Mouse (Mus musculus) gastrocnemius, postnatal 14 days (tissue): ENCODE results near the gene Clp1. TPM values are rescaled to one million over a fixed set of nuclear protein-coding genes. Genes with fewer than 3 reads are reported as not detected.

Experiments used
- DNase-seq: peaks from one replicate; pipeline ENCODE4 v3.0.0; 2021; ENCODE audit warnings: mixed read lengths
- intact Hi-C: fragments of 180-260 bp; cut with DNase I; formaldehyde crosslinking; loops from one replicate; pipeline ENCODE4 v1.15.1; 2025; ENCODE audit warnings: low total_unique reads
- total RNA-seq, 2 experiments: library from RNA; stranded (reverse); gene quantifications; 2 replicates each; pipeline ENCODE4 v1.2.3; 2021

The Clp1 gene
- total RNA-seq, 2 experiments from 2014 or later: 4.1 to 4.9 TPM

DNA sequence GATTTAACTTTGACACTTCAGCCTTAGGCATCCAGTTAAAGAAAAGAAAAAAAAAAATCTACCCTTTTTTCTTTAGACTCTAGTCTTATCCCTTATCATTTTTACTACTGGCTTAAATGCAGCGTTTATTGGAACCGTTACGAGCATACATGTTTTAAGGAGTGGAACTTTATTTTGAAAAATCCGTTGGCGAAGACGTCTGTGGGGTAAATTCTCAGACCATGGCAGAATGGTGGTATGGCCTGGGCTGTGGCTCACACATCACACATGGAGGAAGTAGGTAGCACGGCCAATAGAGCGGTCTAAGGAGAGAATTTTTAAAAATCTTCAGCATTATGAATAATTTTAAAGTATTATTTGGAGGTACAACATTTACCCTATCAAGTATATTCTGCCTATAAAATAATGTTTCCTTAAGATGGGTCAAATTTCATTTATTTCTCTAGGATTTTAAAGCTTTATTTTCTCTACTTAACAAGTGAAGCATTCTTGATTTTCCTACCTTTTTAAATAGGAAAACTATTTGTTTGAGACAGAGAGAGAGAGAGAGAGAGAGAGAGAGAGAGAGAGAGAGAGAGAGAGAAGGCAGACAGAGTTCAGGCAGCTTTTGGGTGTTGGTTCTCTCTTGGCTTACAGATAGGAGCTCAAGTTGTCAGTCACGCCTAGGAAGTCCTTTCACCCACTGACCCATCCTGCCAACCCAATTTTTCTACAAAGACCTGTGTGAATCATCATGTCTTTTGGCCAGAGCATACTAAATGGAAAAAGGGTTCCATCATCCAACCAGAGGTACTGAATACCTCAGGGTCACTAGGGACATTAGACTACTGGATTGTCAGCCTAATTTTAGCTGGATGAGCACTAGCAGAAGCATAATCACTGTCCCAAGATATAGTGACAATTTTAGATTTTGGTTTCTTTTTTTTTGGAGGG is 10.5 kb downstream of the Clp1 start:
- intact Hi-C loops: no loop called here
- no peak for DNase-seq

DNA sequence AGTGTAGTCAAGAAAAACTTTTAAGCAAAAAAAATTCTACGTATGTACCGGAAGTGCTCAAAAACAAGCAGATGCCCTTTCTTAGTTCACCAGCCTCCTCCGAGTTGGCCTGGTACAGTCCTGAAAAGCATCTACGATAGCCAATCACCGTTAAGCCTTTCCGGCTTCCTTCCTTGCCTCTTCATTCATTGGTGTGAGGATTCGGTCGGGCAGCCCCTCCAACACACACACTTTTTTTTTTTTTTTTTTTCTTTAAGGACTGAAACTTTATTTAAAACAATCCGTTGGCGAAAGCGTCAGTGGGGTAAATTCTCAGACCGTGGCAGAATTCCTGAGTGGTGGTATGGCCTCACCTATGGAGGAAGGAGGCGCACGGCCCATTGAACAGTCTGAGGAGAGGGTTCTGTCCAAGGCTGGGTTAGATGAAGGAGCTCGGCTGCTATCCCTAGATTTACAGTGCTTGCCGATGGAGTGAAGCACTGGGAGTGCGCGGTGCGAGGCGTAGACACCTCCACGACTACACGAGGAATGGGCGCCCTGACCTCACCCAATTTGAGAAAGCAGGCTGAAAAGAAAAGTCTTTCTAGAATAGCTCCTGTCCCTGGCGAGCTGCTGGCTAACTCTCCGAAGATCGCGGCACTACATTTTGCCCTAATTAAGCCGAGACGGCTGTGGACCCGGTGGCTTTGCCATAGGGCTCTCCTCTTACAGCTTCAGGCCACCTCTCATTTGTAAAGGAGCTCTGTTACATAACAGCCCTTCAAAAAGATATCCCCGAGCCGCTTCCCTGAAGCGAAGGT is 11.4 kb downstream of the Clp1 start:
- intact Hi-C loops: no loop called here
- peak; percentile 73 for DNase-seq

GRCm38 (mm10) chr2:84714811-84715561 is 12.2 kb downstream of the Clp1 start, which contains the start of gene Zdhhc5:
TSS of gene Zdhhc5 (minus strand) at chr2:84715180.
- intact Hi-C loops: no loop called here
- peak; percentile 99 for DNase-seq

DNA sequence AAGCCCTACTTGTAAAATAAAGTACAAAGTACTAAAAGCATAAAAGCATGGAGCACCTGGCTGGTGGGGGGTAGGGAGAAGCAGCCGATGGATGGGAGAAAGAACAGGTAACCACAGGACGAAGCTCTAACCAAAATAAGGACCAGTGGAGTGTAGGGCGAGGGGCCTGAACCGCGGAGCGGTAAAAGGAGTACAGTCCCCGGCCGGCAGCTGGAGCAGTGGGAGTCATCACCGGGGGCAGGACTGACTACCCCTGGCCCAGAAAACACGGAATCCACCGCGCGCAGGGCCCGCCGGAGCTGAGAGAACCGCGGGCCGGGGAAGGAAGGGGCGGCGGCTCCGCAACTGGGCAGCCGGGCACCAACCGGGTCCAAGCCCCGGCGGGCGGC is 12.7 kb downstream of the Clp1 start:
- intact Hi-C loops: no loop called here
- no peak for DNase-seq

GRCm38 (mm10) chr2:84711898-84712297 is 15.3 kb downstream of the Clp1 start:
- intact Hi-C loops: no loop called here
- no peak for DNase-seq

- intact Hi-C loops: no loop called here
- DNase-seq: no peak
Measured at GRCm38 (mm10) chr2:84707523-84707922, 19.6 kb downstream of the Clp1 start.

- no peak for DNase-seq
Measured at GRCm38 (mm10) chr2:84705295-84705694, 21.9 kb downstream of the Clp1 start.

DNA sequence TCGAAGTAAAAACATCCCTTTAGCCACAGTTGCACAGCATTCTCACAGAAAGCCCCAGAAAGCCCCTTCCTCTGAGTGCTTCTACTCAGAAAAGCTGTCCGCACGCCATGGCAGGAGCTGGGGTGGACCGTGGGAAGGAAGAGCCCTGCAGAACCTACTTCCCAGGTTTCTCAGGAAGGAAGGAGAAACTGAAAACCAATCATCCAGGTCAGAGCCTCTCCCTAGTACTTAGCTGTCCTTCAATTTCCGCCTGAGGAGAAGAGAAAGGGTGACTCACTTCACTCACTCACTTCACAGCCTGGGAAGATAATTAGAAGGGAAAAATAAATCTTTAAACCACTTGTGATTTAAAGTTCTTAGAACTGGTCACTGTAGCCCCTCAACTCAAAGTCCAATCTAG is 22.8 kb downstream of the Clp1 start:
- no peak for DNase-seq
- intact Hi-C loops: no loop called here

More at GRCm38 (mm10) chr2:84705295-84705694, 21.9 kb downstream of the Clp1 start:
- intact Hi-C loops: no loop called here

DNA sequence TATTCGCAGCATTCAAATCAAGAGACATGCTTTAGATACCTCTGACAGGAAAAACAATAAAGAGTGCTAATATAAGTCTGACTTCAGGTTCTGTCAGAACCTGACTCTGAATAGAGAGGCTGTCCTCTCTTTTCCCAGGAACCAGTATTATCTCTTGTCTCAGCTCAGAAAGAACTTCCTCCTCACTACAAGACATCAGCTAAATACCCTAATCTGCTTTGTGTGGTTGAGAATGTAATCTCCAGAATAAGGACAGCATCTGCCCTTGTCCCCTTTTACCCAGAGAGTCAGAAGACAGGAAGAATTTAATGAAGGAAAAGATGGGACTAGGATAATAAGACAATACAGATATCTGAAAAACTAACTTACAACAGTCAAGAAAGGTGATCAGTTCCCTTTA is 23.7 kb downstream of the Clp1 start:
- no peak for DNase-seq
- intact Hi-C loops: no loop called here

DNA sequence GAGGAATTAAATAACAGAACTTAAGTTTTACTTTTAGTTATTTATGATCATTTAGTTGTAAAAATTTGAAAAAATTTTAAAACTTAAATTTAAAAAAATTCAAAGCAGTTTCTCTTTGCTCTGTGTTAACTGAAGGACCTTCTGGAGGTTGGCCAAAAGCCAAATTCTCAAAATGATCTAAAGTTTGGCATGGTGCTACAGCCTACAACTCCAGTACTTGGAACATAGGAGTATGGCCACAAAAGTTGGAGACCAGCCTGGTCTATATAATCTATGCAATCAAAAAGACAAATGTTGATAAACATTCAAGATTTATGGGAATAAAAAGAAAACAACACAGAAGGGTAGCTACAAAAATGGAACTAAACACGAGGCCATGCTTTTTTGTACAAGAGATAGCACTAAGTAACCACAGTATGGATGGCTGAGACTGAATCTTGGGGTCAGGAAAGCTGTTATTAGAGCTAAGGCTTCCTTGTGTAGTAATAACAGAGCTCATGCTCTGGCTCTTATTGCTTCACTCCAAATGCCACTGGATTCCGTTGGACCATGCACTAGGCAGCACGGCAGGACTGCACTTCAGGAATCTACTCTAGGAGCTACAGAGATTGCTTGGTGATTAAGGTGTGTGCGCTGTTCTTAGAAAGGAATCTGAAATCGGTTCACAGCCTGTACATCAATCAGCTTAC is 32.0 kb downstream of the Clp1 start:
- intact Hi-C loops: no loop called here
- DNase-seq: no peak

DNA sequence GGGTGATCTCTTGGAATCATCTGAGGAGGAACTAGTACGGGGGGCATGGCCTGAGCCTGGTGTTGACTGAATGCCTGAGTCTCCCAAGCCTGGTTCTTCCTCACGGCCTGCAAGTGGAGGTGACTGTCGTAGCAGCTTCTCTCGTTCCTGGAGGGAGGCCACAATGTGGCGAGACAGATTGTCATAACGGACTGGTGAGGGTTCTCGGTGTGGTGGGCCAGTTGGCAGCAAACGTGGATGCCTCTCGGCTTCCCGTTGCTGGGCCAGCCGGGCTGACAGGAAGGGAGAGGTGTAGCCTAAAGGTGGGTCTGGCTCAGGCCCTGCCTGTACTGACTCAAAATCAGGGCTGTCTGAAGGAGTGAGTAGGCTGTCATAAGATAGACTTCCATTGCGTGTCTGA is 37.1 kb downstream of the Clp1 start:
- intact Hi-C loops: no loop called here
- DNase-seq: no peak

GRCm38 (mm10) chr2:84688080-84688844 is 38.9 kb downstream of the Clp1 start:
- intact Hi-C loops: no loop called here
- no peak for DNase-seq

DNA sequence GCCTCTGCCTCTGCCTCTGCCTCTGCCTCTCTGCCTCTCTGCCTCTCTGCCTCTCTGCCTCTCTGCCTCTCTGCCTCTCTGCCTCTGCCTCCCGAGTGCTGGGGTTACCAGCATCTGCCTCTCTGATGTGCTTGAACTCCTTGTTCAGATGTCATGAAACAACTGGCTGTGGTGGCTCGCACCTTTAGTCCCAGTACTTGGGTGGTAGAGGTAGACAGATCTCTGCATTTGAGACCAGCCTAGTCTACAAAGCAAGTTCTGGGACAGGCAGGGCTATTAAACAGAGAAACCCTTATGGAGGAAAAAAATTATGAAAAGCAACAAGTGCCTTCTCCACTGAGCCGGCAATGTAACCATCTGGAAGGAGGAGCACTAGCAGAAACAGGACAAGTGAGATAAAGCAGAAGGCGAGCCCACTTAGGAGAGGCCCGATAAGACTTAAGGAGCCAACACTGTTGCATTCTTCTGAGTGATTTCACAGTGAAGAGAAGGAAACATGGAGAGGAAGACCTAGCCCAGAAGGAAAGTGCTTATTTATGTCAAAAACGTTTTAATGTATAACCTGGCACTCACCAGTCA is 44.5 kb downstream of the Clp1 start:
- DNase-seq: no peak
- intact Hi-C loops: no loop called here

DNA sequence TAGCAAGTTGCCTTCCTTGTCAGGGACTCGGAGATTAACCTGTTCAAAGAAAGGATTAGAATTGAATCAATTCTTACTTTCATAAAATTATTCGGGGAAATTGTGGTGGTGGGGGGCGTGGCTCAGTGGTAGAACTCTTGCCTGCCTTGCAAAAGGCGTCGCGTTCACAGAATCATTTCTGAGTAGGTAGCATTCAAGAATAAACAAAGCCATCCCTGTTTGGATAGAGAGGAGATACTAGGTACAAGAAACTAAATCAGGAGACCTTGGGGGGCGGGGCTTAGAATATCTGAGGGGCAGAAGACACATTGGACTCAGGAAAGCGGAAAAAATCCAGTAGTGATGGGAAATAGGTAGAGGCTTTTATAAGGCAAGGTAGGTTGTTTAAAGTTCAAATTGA is 48.1 kb downstream of the Clp1 start, which contains the start of gene Tmx2:
TSS of gene Tmx2 (minus strand) at position 125 of the 400 bp plus-strand sequence.
- DNase-seq: no peak
- intact Hi-C loops: no loop called here

- intact Hi-C loops: no loop called here
- DNase-seq: peak; percentile 91
Measured at GRCm38 (mm10) chr2:84677968-84678880, 48.9 kb downstream of the Clp1 start, which contains the start of the genes Gm28635 and Med19. TSS of gene Gm28635 (minus strand) at chr2:84678041. TSS of gene Med19 (plus strand) at chr2:84678402.

DNA sequence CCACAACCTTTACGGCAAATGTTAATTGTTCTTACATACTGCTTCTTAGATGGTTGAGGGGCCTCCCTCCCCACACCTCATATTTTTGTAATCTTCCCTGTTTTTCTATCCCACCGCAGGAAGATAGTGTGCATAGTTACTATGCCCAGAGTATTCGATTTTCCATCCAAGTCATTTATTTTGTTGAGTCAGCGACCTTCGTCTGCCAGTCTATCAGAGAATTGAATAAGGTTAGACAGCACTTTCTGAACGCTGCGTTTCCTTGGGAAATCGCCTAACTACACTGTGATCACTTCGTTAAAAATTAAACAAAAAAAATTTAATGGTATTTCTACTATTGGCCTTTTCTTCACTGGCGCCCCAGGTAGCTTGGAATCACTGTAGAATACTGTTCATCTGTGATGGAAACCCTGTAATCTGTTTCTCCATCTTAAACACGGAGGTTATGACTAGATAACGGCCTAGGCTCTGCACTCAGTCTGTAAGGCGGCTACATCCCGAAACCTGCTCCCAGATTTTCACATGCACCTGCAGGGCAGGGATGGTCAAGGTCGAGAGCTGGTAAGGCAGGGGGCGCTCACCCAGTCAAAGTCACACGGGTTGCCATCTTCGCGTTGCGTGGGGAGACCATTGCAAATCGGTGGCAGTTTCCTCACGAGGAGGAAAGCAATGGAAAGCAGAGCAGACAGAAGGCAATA is 49.7 kb downstream of the Clp1 start:
- DNase-seq: no peak
- intact Hi-C loops: no loop called here
